Mouse (Mus musculus): ENCODE data around the gene Znhit3. TPM values are rescaled to one million over a fixed set of nuclear protein-coding genes. Genes with fewer than 3 reads are reported as not detected.

Gene Znhit3
- polyA plus RNA-seq (2016; fragmentation: Nextera tagmentation; extraction: Ambion mirVana), result 65.6 and 66.5 TPM in 2 replicates

GRCm38 (mm10) chr11:84916053-84916702 is at the start of gene Znhit3:
Znhit3 (minus strand) TSS chr11:84916366.
- Histone ChIP-seq H3K4me1 (replicated peaks) (peaks cover 14% of the 10 kb centered on the region), H3K9me3 (no peaks in the 10 kb centered on the region), H3K4me3 (replicated peaks) (peak within 1 kb of the TSS; percentile 95), H3K9ac (replicated peaks) (peak within 1 kb of the TSS; percentile 81), H3K4me2 (peak within 1 kb of the TSS; percentile 79), H3K27ac (no peak within 1 kb of the TSS), H3K27me3 (no peaks in the 10 kb centered on the region), H3K36me3 (peaks cover 34% of the 10 kb centered on the region)
- WGBS, result 4% methylated on average over 34 of the region's 34 CpGs
- ATAC-seq (ENCODE audit: insufficient number of reproducible peaks, insufficient read depth, low FRiP score, low TSS enrichment, low read depth), result peak; percentile 87

- H3K36me3 ChIP-seq, result no peaks in the 10 kb centered on the region
- H3K4me1 ChIP-seq (replicated peaks), result peaks cover 23% of the 10 kb centered on the region
- no peak overlapping the region for H3K27ac ChIP-seq
- WGBS, result 69% methylated on average over 3 of the region's 3 CpGs
- peaks cover 20% of the 10 kb centered on the region for H3K27me3 ChIP-seq
- no peak overlapping the region for H3K4me3 ChIP-seq (replicated peaks)
- H3K9ac ChIP-seq (replicated peaks), result no peak overlapping the region
- no peak overlapping the region for H3K4me2 ChIP-seq
- H3K9me3 ChIP-seq, result no peaks in the 10 kb centered on the region
- no peak for ATAC-seq (ENCODE audit: insufficient number of reproducible peaks, insufficient read depth, low FRiP score, low TSS enrichment, low read depth)
These were observed 47.4 kb upstream of the Znhit3 start for GRCm38 (mm10) chr11:84963556-84963955.

- Histone ChIP-seq H3K4me2 (no peak overlapping the region), H3K9ac (replicated peaks) (no peak overlapping the region), H3K4me3 (replicated peaks) (no peak overlapping the region), H3K27ac (no peak overlapping the region), H3K4me1 (replicated peaks) (peaks cover 26% of the 10 kb centered on the region), H3K36me3 (no peaks in the 10 kb centered on the region), H3K9me3 (no peaks in the 10 kb centered on the region), H3K27me3 (peaks cover 30% of the 10 kb centered on the region)
- ATAC-seq (ENCODE audit: insufficient number of reproducible peaks, insufficient read depth, low FRiP score, low TSS enrichment, low read depth), result no peak
- WGBS, result 83% methylated on average over 4 of the region's 4 CpGs
These were observed 46.4 kb upstream of the Znhit3 start for GRCm38 (mm10) chr11:84962536-84962935.

GRCm38 (mm10) chr11:84961571-84961970 is 45.4 kb upstream of the Znhit3 start:
- 94% methylated on average over 4 of the region's 4 CpGs for WGBS
- Histone ChIP-seq H3K9ac (replicated peaks) (no peak overlapping the region), H3K9me3 (no peaks in the 10 kb centered on the region), H3K27ac (no peak overlapping the region), H3K27me3 (peaks cover 40% of the 10 kb centered on the region), H3K4me1 (replicated peaks) (peaks cover 22% of the 10 kb centered on the region), H3K4me2 (no peak overlapping the region), H3K4me3 (replicated peaks) (no peak overlapping the region), H3K36me3 (no peaks in the 10 kb centered on the region)
- no peak for ATAC-seq (ENCODE audit: insufficient number of reproducible peaks, insufficient read depth, low FRiP score, low TSS enrichment, low read depth)

GRCm38 (mm10) chr11:84960780-84961179 is 44.6 kb upstream of the Znhit3 start:
- Histone ChIP-seq H3K9ac (replicated peaks) (no peak overlapping the region), H3K4me2 (no peak overlapping the region), H3K4me3 (replicated peaks) (no peak overlapping the region), H3K9me3 (no peaks in the 10 kb centered on the region), H3K36me3 (no peaks in the 10 kb centered on the region), H3K27me3 (peaks cover 48% of the 10 kb centered on the region), H3K27ac (no peak overlapping the region), H3K4me1 (replicated peaks) (peaks cover 22% of the 10 kb centered on the region)
- ATAC-seq (ENCODE audit: insufficient number of reproducible peaks, insufficient read depth, low FRiP score, low TSS enrichment, low read depth), result no peak
- WGBS, result 82% methylated on average over 6 of the region's 6 CpGs

- Histone ChIP-seq H3K9ac (replicated peaks) (no peak overlapping the region), H3K4me3 (replicated peaks) (no peak overlapping the region), H3K9me3 (no peaks in the 10 kb centered on the region), H3K27ac (no peak overlapping the region), H3K27me3 (peaks cover 51% of the 10 kb centered on the region), H3K4me2 (peak overlapping the region; percentile 17; the same call in 1 of the 2 replicates), H3K4me1 (replicated peaks) (peaks cover 22% of the 10 kb centered on the region), H3K36me3 (no peaks in the 10 kb centered on the region)
- WGBS, result 39% methylated on average over 3 of the region's 3 CpGs
- no peak for ATAC-seq (ENCODE audit: insufficient number of reproducible peaks, insufficient read depth, low FRiP score, low TSS enrichment, low read depth)
These were observed 44.1 kb upstream of the Znhit3 start for GRCm38 (mm10) chr11:84960291-84960690.

- Histone ChIP-seq H3K4me1 (replicated peaks) (peaks cover 22% of the 10 kb centered on the region), H3K9me3 (no peaks in the 10 kb centered on the region), H3K4me3 (replicated peaks) (no peak overlapping the region), H3K27ac (no peak overlapping the region), H3K27me3 (peaks cover 56% of the 10 kb centered on the region), H3K9ac (replicated peaks) (no peak overlapping the region), H3K4me2 (peak overlapping the region; percentile 17), H3K36me3 (no peaks in the 10 kb centered on the region)
- ATAC-seq (ENCODE audit: insufficient number of reproducible peaks, insufficient read depth, low FRiP score, low TSS enrichment, low read depth), result no peak
- 4% methylated on average over 9 of the region's 9 CpGs for WGBS
These were observed 43.6 kb upstream of the Znhit3 start for GRCm38 (mm10) chr11:84959701-84960181.

- ATAC-seq (ENCODE audit: insufficient number of reproducible peaks, insufficient read depth, low FRiP score, low TSS enrichment, low read depth), result no peak
- Histone ChIP-seq H3K9ac (replicated peaks) (no peak overlapping the region), H3K27ac (no peak overlapping the region), H3K4me2 (no peak overlapping the region), H3K4me1 (replicated peaks) (peaks cover 22% of the 10 kb centered on the region), H3K27me3 (peaks cover 57% of the 10 kb centered on the region), H3K9me3 (no peaks in the 10 kb centered on the region), H3K4me3 (replicated peaks) (no peak overlapping the region), H3K36me3 (no peaks in the 10 kb centered on the region)
- 33% methylated on average over 5 of the region's 5 CpGs for WGBS
These were observed 43.0 kb upstream of the Znhit3 start for GRCm38 (mm10) chr11:84959181-84959580.

- Histone ChIP-seq H3K9ac (replicated peaks) (no peak overlapping the region), H3K36me3 (no peaks in the 10 kb centered on the region), H3K27me3 (peaks cover 57% of the 10 kb centered on the region), H3K4me3 (replicated peaks) (peak overlapping the region; percentile 34), H3K4me1 (replicated peaks) (peaks cover 22% of the 10 kb centered on the region), H3K9me3 (no peaks in the 10 kb centered on the region), H3K27ac (no peak overlapping the region), H3K4me2 (peak overlapping the region; percentile 56)
- WGBS, result 3% methylated on average over 11 of the region's 11 CpGs
- ATAC-seq (ENCODE audit: insufficient number of reproducible peaks, insufficient read depth, low FRiP score, low TSS enrichment, low read depth), result no peak
These were observed 42.1 kb upstream of the Znhit3 start for GRCm38 (mm10) chr11:84958271-84958630.

GRCm38 (mm10) chr11:84957591-84958270 is 41.6 kb upstream of the Znhit3 start, which contains the start of gene Car4:
Car4 (plus strand) TSS chr11:84957786.
- 1% methylated on average over 49 of the region's 49 CpGs for WGBS
- Histone ChIP-seq H3K27me3 (peaks cover 57% of the 10 kb centered on the region), H3K27ac (no peak within 1 kb of the TSS), H3K4me1 (replicated peaks) (peaks cover 22% of the 10 kb centered on the region), H3K4me2 (peak within 1 kb of the TSS; percentile 56), H3K9ac (replicated peaks) (peak within 1 kb of the TSS; percentile 31; the same call in 1 of the 2 replicates), H3K36me3 (no peaks in the 10 kb centered on the region), H3K9me3 (no peaks in the 10 kb centered on the region), H3K4me3 (replicated peaks) (peak within 1 kb of the TSS; percentile 34)
- no peak for ATAC-seq (ENCODE audit: insufficient number of reproducible peaks, insufficient read depth, low FRiP score, low TSS enrichment, low read depth)

- Histone ChIP-seq H3K36me3 (no peaks in the 10 kb centered on the region), H3K4me1 (replicated peaks) (peaks cover 22% of the 10 kb centered on the region), H3K9me3 (no peaks in the 10 kb centered on the region), H3K4me2 (peak overlapping the region; percentile 56), H3K27ac (no peak overlapping the region), H3K4me3 (replicated peaks) (peak overlapping the region; percentile 34), H3K9ac (replicated peaks) (no peak overlapping the region), H3K27me3 (peaks cover 57% of the 10 kb centered on the region)
- ATAC-seq (ENCODE audit: insufficient number of reproducible peaks, insufficient read depth, low FRiP score, low TSS enrichment, low read depth), result no peak
- WGBS, result 8% methylated on average over 15 of the region's 15 CpGs
These were observed 41.0 kb upstream of the Znhit3 start for GRCm38 (mm10) chr11:84957171-84957570.
